Mouse (Mus musculus) cerebellum, adult 2 months (tissue): Measurements from ENCODE around the gene Ddx39.

Source experiments
- CTCF ChIP-seq: fragments of 200-500 bp; IDR thresholded peaks from 2 replicates; pipeline ENCODE4 v1.5.1; 2011; ENCODE audit warnings: low read depth, mild to moderate bottlenecking, control low read depth, low read length, moderate library complexity, borderline replicate concordance; ENCODE audit not compliant: insufficient read depth
- POLR2A ChIP-seq: fragments of 200-500 bp; IDR thresholded peaks from 2 replicates; pipeline ENCODE4 v1.6.1; 2011; ENCODE audit warnings: low read length, control low read depth, borderline replicate concordance; ENCODE audit not compliant: insufficient read depth

DNA sequence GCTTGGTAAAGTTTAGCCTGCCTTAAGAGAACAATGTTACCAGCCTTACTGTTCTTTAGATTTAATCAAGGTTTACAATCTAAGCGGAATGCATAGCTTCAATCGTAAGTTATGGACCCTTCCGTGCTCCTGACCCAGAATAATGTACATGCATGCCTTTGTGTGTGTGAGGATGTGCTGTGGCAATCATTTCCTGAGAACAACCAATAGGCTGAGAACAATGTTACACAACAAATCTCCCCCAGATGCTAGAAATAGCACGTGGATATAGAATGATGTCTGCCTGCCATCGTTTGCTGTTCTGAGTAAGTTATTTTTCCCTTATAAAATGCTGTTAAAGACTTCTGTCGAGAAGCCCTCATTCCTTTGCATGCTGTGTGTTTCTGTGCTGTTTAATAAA lies 17.9 kb downstream of the Ddx39 start:
- TF ChIP-seq POLR2A: no peak
- TF ChIP-seq CTCF: no peak
